Mouse (Mus musculus) liver, postnatal 0 days (tissue): ENCODE measurements around the gene Slc25a22.

ENCODE experiments used
- CTCF ChIP-seq: sonication (generic); IDR thresholded peaks from 2 replicates; pipeline ENCODE4 v1.5.1; 2016; ENCODE audit warnings: antibody characterized with exemption, low read depth
- EP300 ChIP-seq: IDR thresholded peaks from 2 replicates; pipeline ENCODE4 v1.6.1; 2016; ENCODE audit warnings: antibody characterized with exemption, low read depth, mild to moderate bottlenecking

DNA sequence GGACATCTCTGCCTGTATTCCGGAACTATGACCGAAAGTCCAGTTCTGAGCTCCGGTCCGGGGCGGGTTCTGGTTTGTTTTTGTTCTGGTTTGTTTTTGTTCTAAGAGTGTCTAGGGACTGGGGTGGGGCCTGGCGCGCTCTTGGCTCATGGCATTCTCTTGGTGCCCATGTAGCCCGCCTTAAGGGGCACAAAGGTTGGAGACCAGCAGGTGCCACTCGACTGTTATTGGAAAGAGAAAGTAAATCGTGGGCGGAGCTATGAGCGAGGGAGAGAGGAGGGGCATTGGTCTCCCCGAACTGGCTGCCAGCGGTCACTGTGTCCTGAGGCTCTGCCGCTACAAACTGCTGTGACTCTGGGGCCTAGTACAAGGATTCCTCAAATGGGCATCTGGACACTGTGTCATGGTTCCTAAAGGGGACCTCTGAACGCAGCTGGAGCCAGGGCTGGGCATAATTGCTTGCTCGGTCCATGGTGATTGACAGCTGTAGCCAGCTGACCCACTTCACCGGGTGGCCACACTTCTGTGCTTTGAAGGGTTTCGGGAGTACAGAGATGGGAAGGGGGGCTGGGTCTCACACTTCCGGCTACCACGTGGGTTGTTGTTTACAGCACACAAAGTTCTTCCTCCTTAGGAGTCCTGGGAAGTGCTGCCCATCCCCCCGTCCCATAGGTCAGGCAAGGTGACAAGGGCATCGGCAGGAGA, 18.1 kb upstream of the Slc25a22 start:
- TF ChIP-seq CTCF (no peak), EP300 (peak; percentile 82)
